Mouse (Mus musculus) right cerebral cortex, postnatal 25 days (tissue): Measurements from ENCODE around the gene Fosl1.
A peak's percentile ranks its signal among the peaks of the same experiment; 100 is the strongest.

ENCODE experiments used
- DNase-seq: peaks from one replicate; pipeline ENCODE4 v3.0.0; 2022

Fosl1 gene

DNA sequence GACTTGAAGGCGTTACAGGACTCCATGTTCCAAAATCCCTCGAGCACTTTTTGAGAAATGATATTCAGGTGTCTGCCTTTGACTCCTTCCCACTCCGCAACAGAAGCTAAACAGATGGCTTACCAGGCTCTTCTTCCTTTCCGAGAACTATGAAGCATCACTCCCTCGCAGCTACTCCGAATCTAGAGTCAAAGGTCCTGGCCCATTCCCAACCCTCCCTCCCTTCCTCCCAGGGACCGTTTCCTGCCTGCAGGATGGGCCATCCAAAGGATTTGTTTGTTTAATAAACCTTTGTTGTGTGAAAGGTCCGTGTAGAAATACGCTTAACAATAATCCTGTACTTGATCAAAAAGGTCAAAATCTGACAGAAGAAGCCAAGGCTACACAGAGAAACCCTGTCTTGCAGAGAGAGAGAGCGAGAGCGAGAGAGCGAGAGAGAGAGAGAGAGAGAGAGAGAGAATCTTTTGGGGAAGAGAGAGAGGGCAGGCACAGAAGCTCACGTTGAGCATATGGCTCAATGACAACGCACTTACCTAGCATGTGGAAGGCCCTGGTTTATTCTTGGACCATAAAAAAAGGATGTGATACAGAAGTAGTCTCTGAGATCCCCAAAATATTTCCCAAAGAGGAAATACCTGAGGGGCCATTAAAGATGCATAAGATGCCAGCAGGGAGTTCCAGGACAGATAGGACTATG lies 10.5 kb downstream of the Fosl1 start, which contains the start of gene Ccdc85b:
TSS of gene Ccdc85b (minus strand) at position 149 of the 697 bp plus-strand sequence.
- DNase-seq: no peak

- DNase-seq: peak; percentile 55
Measured at GRCm38 (mm10) chr19:5459019-5459418, 11.7 kb downstream of the Fosl1 start.

GRCm38 (mm10) chr19:5459896-5460295 lies 12.5 kb downstream of the Fosl1 start:
- DNase-seq: no peak

GRCm38 (mm10) chr19:5460465-5460911 lies 13.1 kb downstream of the Fosl1 start, which contains the start of gene Fibp:
Gene Fibp, plus strand, starts transcription at chr19:5460615.
- peak; percentile 87 for DNase-seq

GRCm38 (mm10) chr19:5461411-5461810 lies 14.1 kb downstream of the Fosl1 start:
- no peak for DNase-seq

DNA sequence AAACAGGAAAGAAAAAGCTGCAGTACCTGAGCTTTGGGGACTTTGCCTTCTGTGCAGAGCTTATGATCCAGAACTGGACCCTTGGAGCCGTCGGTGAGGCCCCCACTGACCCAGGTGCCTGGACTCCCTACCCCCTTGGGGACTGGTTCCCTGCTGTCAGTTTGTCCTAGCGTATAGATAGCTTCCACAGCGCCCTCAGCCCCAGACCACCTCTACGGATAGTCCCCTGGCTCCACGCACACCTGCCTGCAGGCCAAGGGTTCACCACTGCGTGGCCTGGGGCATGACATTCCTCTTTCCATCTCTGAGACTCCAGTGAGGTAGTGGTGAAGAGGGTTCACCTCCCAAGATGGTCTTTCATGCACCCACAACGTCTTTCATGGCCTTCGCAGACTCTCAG lies 15.9 kb downstream of the Fosl1 start:
- DNase-seq: no peak

DNA sequence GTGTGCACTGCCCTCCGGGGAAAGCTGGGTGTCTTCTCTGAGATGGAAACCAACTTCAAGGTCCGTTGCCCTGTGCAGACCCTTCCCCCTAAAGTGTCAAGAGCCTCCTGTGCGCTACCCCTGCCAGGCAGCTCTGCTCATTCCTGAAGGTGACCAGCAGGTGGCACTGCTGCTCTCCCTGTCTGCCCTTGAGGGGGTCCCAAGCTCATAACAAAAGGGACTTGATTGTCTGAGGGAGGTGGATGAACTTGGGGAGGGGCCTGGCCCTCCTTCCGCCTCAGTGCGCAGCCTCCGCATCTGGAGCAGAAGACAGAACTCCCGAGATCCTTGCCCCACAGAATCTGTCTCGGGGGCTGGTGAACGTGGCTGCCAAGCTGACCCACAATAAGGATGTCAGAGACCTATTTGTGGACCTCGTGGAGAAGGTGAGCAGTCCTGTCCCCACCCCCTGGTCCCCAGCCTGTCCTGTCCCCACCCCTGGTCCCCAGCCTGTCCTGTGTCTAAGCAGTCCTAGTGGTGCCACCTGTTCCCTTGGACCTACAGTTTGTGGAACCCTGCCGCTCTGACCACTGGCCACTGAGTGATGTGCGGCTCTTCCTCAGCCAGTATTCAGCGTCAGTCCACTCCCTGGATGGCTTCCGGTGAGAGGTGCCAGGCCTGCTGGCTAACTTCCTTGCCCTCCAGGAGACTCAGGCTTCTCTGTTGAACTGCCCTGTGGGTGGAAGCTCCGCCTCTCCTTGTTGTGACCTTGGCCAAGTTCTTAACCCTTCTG lies 16.6 kb downstream of the Fosl1 start:
- DNase-seq: no peak

- DNase-seq: no peak
Measured at GRCm38 (mm10) chr19:5465037-5465436, 17.7 kb downstream of the Fosl1 start.

DNA sequence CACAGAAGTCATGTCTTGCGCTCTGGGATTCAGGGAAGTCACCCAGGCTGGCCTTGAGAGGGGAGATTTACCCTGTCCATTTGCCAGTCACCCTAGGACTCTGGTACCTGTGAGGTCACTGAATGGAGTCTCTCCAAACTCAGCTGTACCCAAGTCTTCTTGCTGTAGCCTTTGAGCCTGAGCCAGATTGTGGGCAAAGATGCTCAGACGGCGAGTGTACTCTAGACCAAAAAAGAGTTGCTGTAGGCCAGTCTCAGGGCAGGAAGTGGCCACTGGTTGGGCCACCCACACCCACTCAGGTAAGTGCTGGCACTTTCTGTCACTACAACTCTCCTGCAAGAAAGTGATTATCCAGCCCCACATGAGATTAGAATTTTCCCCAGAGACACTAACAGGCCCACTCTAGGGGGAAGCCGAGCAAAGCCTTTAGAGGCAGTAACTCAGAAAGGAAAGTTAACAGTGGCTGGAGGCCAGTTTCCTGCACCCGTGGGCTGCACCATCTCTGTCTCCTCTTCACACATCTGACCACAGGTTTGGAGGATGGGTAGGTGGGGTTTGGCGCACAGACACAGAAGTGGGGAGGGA lies 19.7 kb downstream of the Fosl1 start:
- no peak for DNase-seq

DNA sequence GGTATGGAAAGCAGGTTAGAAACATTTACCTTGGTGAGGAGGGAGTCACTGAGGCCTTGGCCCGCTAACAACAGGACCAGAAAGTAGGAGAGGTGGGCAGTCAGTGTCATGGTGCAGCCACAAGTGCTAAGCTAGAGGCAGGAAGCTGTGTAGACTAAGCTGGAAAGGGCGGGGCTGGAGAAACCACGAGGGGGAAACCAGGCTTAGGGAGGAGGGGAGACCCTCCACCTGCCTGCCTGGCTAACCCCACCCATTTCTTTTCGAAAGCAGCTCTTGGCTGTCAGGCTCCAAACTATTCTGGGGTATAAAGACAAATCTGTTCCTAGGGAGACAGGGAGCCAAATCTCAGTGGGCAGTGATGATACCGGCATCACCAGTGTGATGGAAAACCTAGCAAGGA lies 21.0 kb downstream of the Fosl1 start, which contains the start of gene Ctsw:
TSS of gene Ctsw (minus strand) at position 134 of the 400 bp plus-strand sequence.
- DNase-seq: no peak

DNA sequence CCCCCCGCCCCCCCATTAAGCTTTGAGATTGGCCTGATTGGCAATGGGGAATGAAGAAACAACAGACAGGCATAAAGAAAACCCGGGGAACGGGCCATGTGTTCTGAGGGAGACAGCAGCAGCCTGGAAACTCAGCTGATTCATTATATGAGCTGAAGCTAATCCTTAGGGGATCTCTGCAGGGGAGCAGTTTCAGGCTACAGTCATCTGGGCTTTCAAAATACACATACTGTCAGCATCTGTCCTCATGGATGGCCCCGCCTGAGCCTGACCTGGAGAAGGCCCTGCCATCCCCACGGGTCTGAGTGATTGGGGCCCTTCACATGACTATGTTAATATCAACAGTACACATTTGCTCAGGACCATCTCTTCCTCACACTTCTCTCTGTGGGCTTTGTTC lies 24.5 kb downstream of the Fosl1 start:
- DNase-seq: no peak

DNA sequence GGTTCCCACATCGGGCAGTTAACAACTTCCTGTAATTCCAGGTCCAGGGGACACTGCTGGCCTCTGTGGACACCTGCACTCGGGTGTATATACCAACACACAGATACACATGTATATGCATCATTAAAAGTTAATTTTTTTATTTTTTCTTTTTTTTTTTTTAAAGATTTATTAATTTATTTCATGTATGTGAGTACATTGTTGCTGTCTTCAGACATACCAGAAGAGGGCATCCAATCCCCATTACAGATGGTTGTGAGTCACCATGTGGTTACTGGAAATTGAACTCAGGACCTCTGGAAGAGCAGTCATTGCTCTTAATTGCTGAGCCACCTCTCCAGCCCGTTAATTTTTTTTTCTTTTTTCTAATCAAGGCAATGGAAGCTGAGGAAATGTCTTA lies 25.5 kb downstream of the Fosl1 start:
- no peak for DNase-seq

GRCm38 (mm10) chr19:5473720-5474119 lies 26.4 kb downstream of the Fosl1 start, which contains the start of gene Efemp2:
Gene Efemp2, plus strand, starts transcription at chr19:5473954.
- peak; percentile 69 for DNase-seq

GRCm38 (mm10) chr19:5474281-5475068 lies 27.1 kb downstream of the Fosl1 start:
- no peak for DNase-seq

DNA sequence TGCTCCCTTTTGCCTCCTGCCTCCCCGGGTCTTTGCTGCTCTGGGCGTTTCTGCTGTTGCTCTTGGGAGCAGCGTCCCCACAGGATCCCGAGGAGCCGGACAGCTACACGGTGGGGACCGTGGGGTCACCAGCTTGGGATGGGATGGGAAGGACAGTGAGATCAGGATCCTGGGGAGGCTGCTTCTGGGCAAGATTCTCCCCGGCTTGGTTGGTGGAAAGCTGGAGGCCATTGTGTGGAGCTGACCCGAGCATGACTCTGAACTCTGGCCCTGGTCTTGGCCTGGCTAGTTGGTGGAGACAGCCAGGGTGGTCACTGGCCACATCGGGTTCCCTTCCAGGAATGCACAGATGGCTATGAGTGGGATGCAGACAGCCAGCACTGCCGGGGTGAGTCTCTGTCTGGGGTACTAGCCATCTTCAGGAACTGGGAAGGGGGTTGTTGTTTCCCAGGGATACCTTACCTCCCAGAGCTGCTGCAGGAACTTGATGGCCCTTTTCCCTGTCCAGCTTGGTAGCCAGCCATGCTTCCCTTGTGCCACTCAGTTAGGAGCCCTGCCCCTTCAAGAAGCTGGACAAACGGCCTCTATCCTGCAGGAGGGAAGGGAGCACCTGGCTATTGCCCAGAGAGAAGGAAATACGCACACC lies 27.8 kb downstream of the Fosl1 start:
- no peak for DNase-seq

DNA sequence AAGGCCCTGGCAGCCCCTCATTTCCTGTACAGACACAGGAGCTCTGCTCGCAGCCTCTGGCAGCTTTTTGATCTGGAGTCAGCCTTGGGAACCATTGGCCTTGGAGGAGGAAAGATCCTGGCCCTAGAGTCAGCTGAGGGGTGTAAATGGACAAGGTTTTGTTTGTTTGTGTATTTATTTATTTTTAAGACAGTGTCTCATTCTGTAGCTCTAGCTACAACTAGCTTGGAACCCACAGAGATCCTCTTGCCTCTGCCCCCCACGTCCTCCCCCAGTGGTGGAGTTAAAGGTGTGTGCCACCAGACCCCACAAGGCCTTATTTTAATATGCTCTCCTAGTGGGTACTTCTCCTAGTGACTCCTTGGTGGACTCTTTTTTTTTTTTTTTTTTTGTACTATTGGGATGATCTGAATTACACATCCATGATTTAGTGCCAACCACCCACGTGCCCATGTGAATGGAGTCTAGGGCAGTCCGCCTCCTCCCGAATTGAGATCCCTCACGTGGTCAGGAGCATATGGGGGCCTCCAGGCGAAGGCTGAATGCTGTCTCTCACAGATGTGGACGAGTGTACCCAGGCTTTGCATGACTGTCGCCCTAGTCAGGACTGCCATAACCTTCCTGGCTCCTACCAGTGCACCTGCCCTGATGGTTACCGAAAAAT lies 29.8 kb downstream of the Fosl1 start:
- no peak for DNase-seq

DNA sequence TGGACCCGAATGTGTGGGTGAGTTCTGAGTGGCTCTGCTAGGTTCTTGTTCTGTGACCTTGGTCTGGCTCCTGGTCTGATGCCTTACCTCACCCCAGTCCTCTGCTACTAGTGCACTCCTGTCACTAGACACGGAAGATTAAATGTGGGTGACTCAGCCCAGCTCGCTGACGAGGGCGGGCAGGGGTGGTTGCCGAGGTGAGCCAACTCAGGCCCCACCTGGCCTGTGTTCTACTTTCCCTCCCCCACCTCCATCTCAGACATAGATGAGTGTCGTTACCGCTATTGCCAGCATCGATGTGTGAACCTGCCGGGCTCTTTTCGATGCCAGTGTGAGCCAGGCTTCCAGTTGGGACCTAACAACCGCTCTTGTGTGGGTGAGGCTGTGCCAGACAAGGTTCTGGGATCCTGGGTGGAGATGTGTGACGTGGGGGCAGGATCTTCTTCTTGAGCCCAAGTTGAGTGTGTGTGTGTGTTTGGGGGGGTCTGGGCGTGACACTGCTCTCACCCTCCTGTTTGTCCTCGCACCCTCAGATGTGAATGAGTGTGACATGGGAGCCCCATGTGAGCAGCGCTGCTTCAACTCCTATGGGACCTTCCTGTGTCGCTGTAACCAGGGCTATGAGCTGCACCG lies 30.4 kb downstream of the Fosl1 start:
- no peak for DNase-seq

GRCm38 (mm10) chr19:5480016-5480415 lies 32.7 kb downstream of the Fosl1 start:
- no peak for DNase-seq

- DNase-seq: no peak
Measured at GRCm38 (mm10) chr19:5481398-5481797, 34.1 kb downstream of the Fosl1 start.

DNA sequence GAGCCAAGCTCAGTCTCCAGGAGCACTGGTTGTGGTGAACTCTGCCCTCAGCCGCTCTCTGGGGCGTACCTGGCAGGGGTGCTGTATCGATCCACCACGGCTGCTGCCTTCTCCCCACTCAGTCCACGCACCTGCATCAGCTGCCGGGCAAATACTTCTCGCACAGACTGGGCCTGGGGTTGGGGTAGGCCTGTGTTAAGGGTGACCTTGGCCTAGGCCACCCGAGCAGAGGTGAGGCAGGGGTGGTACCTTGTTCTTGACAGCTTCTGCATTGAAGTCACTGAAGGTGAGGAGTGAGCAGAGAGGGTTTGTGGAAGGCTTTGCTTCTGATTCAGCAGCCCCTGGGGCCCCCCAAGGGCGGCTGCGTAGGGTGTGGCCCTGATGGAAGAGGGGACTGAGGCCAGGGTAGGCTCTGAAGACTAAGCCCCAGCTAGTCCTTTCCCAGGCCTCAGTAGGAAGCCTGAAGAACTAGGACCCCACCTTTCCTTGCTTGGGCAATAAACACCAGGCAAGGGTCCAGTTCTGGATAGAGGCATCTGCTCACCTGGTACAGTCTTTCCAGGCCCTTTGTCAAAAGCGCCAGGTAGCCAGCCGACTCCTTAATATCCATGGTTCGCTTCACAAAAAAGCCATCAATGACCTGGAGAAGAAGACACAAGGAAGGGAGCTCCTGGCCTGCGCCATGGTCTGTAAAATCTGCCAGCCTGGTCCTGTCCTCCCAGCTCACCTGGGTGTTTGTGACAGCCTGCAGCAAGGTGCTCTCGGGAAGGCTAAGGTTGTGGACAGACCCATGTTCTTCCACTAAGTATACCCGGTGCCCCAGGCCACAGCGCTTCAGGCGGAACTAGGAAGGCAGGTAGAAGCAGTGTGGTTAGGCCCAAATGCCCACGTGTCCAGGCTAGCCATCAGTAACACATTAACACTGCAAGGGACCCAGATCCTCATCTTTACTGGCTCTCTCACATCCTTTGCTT lies 36.3 kb downstream of the Fosl1 start:
- DNase-seq: no peak
